Mouse (Mus musculus) stomach, postnatal 0 days (tissue): Measurements from ENCODE around the gene Gm45837. TPM values are rescaled to one million over a fixed set of nuclear protein-coding genes. Genes with fewer than 3 reads are reported as not detected.

Source experiments
- ATAC-seq: fragments of 200-750 bp; cut with Nextera tagmentation; 2 replicates; pipeline ENCODE4 v1.8.0; 2017; ENCODE audit not compliant: low FRiP score, low TSS enrichment
- DNase-seq: peaks from one replicate; pipeline ENCODE4 v3.0.0-alpha.2; 2016; ENCODE audit warnings: low spot score
- H3K27ac ChIP-seq: fragments of 300-500 bp; sonication (generic); replicated peaks from 2 replicates; pipeline ENCODE4 v1.5.1; 2014; ENCODE audit warnings: mild to moderate bottlenecking, control low read depth
- H3K27me3 ChIP-seq: fragments of 300-500 bp; sonication (generic); 2 replicates; pipeline ENCODE4 v1.6.1; 2014; ENCODE audit warnings: low read length; ENCODE audit not compliant: control insufficient read depth, insufficient read depth
- H3K36me3 ChIP-seq: fragments of 300-500 bp; sonication (generic); 2 replicates; pipeline ENCODE4 v1.6.1; 2014; ENCODE audit warnings: low read length, mixed read lengths; ENCODE audit not compliant: control insufficient read depth, insufficient read depth
- H3K4me1 ChIP-seq: fragments of 300-500 bp; sonication (generic); replicated peaks from 2 replicates; pipeline ENCODE4 v1.6.1; 2014; ENCODE audit warnings: antibody characterized with exemption; ENCODE audit not compliant: control insufficient read depth, insufficient read depth
- H3K4me2 ChIP-seq: fragments of 300-500 bp; sonication (generic); replicated peaks from 2 replicates; pipeline ENCODE4 v1.6.1; 2014; ENCODE audit warnings: low read depth, mild to moderate bottlenecking, control low read depth, moderate library complexity
- H3K4me3 ChIP-seq: fragments of 300-500 bp; sonication (generic); 2 replicates; pipeline ENCODE4 v1.5.1; 2014; ENCODE audit warnings: low read depth, low read length, control low read depth
- H3K9ac ChIP-seq: fragments of 300-500 bp; sonication (generic); 2 replicates; pipeline ENCODE4 v1.6.1; 2014; ENCODE audit warnings: mild to moderate bottlenecking, low read length, control low read depth, mixed read lengths
- H3K9me3 ChIP-seq: fragments of 300-500 bp; sonication (generic); 2 replicates; pipeline ENCODE4 v1.6.1; 2016; ENCODE audit warnings: low read length; ENCODE audit not compliant: control insufficient read depth
- CTCF ChIP-seq: IDR thresholded peaks from 2 replicates; pipeline ENCODE4 v1.5.1; 2016; ENCODE audit warnings: antibody characterized with exemption, low read depth, mild to moderate bottlenecking, moderate library complexity
- EP300 ChIP-seq: optimal IDR thresholded peaks from 2 replicates; pipeline ENCODE3; 2016; ENCODE audit warnings: antibody characterized with exemption
- WGBS: fragments of 180-500 bp; shearing (Covaris S2); extraction: QIAGEN DNeasy Blood & Tissue Kit; methylation state at CpG from one replicate; pipeline ENCODE4 v1.1.7; 2014; 5-methylcytosine and 5-hydroxymethylcytosine counted together
- polyA plus RNA-seq: library from polyadenylated mRNA; unstranded; fragments of >200 nt; fragmentation: Nextera tagmentation; extraction: Ambion mirVana; gene quantifications from 2 replicates; pipeline ENCODE4 v1.2.1, GENCODE M21; 2015

The Gm45837 gene
- polyA plus RNA-seq, 1 experiment from 2014 or later = 0.24 TPM

- ATAC-seq = no peak
These were observed 45.6 kb downstream of the Gm45837 start for GRCm38 (mm10) chr7:101456318-101456717.

GRCm38 (mm10) chr7:101456789-101457188 is 46.1 kb downstream of the Gm45837 start:
- no peaks in the 10 kb centered on the region for H3K36me3 ChIP-seq
- H3K4me1 ChIP-seq = no peaks in the 10 kb centered on the region
- no peak overlapping the region for H3K9ac ChIP-seq
- no peak for DNase-seq
- ATAC-seq = no peak
- H3K4me3 ChIP-seq = no peak overlapping the region
- TF ChIP-seq CTCF = no peak
- TF ChIP-seq EP300 = no peak
- H3K27ac ChIP-seq = no peak overlapping the region
- 52% methylated on average over 5 of the region's 5 CpGs for WGBS
- H3K4me2 ChIP-seq = no peak overlapping the region
- H3K9me3 ChIP-seq = no peaks in the 10 kb centered on the region
- no peaks in the 10 kb centered on the region for H3K27me3 ChIP-seq

More at GRCm38 (mm10) chr7:101456318-101456717, 45.6 kb downstream of the Gm45837 start:
- H3K4me2 ChIP-seq = no peak overlapping the region
- no peaks in the 10 kb centered on the region for H3K9me3 ChIP-seq
- no peaks in the 10 kb centered on the region for H3K27me3 ChIP-seq
- H3K4me1 ChIP-seq = no peaks in the 10 kb centered on the region
- no peaks in the 10 kb centered on the region for H3K36me3 ChIP-seq
- no peak for TF ChIP-seq EP300
- TF ChIP-seq CTCF = no peak
- H3K27ac ChIP-seq = no peak overlapping the region
- H3K4me3 ChIP-seq = no peak overlapping the region
- H3K9ac ChIP-seq = no peak overlapping the region
- DNase-seq = no peak
- 61% methylated on average over 4 of the region's 4 CpGs for WGBS

- H3K4me2 ChIP-seq = no peak overlapping the region
- H3K36me3 ChIP-seq = no peaks in the 10 kb centered on the region
- H3K9ac ChIP-seq = no peak overlapping the region
- H3K4me3 ChIP-seq = no peak overlapping the region
- H3K4me1 ChIP-seq = no peaks in the 10 kb centered on the region
- ATAC-seq (no peak), DNase-seq (no peak)
- WGBS = 70% methylated on average over 5 of the region's 5 CpGs
- TF ChIP-seq CTCF (no peak), EP300 (no peak)
- H3K27ac ChIP-seq = peak overlapping the region; percentile 40; the same call in 1 of the 2 replicates
- H3K9me3 ChIP-seq = no peaks in the 10 kb centered on the region
- no peaks in the 10 kb centered on the region for H3K27me3 ChIP-seq
These were observed 46.6 kb downstream of the Gm45837 start for GRCm38 (mm10) chr7:101457283-101457682.

- H3K36me3 ChIP-seq = no peaks in the 10 kb centered on the region
- TF ChIP-seq CTCF (no peak), EP300 (no peak)
- H3K27me3 ChIP-seq = no peaks in the 10 kb centered on the region
- H3K9ac ChIP-seq = no peak overlapping the region
- no peak overlapping the region for H3K27ac ChIP-seq
- ATAC-seq (no peak), DNase-seq (no peak)
- no peak overlapping the region for H3K4me2 ChIP-seq
- 46% methylated on average over 8 of the region's 8 CpGs for WGBS
- no peaks in the 10 kb centered on the region for H3K9me3 ChIP-seq
- no peak overlapping the region for H3K4me3 ChIP-seq
- no peaks in the 10 kb centered on the region for H3K4me1 ChIP-seq
These were observed 47.1 kb downstream of the Gm45837 start for GRCm38 (mm10) chr7:101457801-101458200.

- Histone ChIP-seq H3K36me3 (no peaks in the 10 kb centered on the region), H3K27ac (no peak overlapping the region), H3K27me3 (no peaks in the 10 kb centered on the region), H3K4me3 (no peak overlapping the region), H3K4me2 (no peak overlapping the region), H3K9ac (no peak overlapping the region), H3K4me1 (no peaks in the 10 kb centered on the region), H3K9me3 (no peaks in the 10 kb centered on the region)
- DNase-seq (no peak), ATAC-seq (no peak)
- TF ChIP-seq CTCF (no peak), EP300 (no peak)
- WGBS = 76% methylated on average over 4 of the region's 4 CpGs
These were observed 47.6 kb downstream of the Gm45837 start for GRCm38 (mm10) chr7:101458278-101458781.

- ATAC-seq = no peak
- H3K4me2 ChIP-seq = no peak overlapping the region
These were observed 48.7 kb downstream of the Gm45837 start for GRCm38 (mm10) chr7:101459305-101459813.

More at GRCm38 (mm10) chr7:101459305-101459813, 48.7 kb downstream of the Gm45837 start:
- no peak for TF ChIP-seq EP300
- no peak for TF ChIP-seq CTCF
- H3K4me3 ChIP-seq = no peak overlapping the region
- H3K36me3 ChIP-seq = no peaks in the 10 kb centered on the region
- WGBS = 65% methylated on average over 9 of the region's 9 CpGs
- 0 out of 2 replicates have a peak overlapping the region, but pooled peaks have one; percentile 24 for H3K27ac ChIP-seq
- H3K27me3 ChIP-seq = no peaks in the 10 kb centered on the region
- no peak for DNase-seq
- no peaks in the 10 kb centered on the region for H3K9me3 ChIP-seq
- H3K9ac ChIP-seq = no peak overlapping the region
- no peaks in the 10 kb centered on the region for H3K4me1 ChIP-seq
